Mouse (Mus musculus): ENCODE results near the gene Gm20403. TPM values are rescaled to one million over a fixed set of nuclear protein-coding genes. Genes with fewer than 3 reads are reported as not detected.
"Not testable (repeated sequence)": the region's sequence is repeated elsewhere in the genome, so short reads cannot be mapped to it uniquely, and the experiment has no call there.

Gene Gm20403
- polyA plus RNA-seq, 1 experiment from 2014 or later, result not detected

DNA sequence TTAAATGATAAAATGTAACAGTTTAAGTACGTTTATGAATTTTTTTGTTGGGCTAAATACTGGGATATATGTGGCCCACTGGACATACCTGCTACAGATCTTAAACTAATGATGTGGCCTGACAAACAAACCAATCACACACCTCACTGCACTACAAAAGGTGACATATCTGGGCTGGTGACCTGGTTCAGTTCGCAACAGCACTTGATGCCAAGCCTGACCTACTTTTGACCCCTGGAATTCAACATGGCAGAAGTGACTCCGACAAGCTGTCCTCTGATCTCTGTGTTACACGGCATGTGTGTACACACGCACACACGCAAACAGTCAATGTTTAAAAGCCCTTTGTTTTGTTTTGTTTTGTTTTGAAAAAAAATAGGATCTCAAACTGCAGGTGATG lies 40.2 kb downstream of the Gm20403 start:
- 83% methylated on average over 6 of the region's 6 CpGs for WGBS
- H3K4me2 ChIP-seq (ENCODE audit: low read length), result no peak overlapping the region
- no peak for ATAC-seq
- H3K27me3 ChIP-seq (ENCODE audit: control insufficient read depth, insufficient read depth, low read depth, low read length), result no peaks in the 10 kb centered on the region
- H3K27ac ChIP-seq (ENCODE audit: low read length), result no peak overlapping the region
- H3K9me3 ChIP-seq (replicated peaks; ENCODE audit: control insufficient read depth, low read length, poor library complexity, severe bottlenecking), result no peaks in the 10 kb centered on the region
- no peak overlapping the region for H3K4me3 ChIP-seq (ENCODE audit: low read depth, low read length)
- H3K36me3 ChIP-seq (ENCODE audit: control insufficient read depth, insufficient read depth, low read length), result no peaks in the 10 kb centered on the region
- no peaks in the 10 kb centered on the region for H3K4me1 ChIP-seq (ENCODE audit: control insufficient read depth, insufficient read depth, low read length)
- H3K9ac ChIP-seq (ENCODE audit: low read depth, low read length), result no peak overlapping the region

DNA sequence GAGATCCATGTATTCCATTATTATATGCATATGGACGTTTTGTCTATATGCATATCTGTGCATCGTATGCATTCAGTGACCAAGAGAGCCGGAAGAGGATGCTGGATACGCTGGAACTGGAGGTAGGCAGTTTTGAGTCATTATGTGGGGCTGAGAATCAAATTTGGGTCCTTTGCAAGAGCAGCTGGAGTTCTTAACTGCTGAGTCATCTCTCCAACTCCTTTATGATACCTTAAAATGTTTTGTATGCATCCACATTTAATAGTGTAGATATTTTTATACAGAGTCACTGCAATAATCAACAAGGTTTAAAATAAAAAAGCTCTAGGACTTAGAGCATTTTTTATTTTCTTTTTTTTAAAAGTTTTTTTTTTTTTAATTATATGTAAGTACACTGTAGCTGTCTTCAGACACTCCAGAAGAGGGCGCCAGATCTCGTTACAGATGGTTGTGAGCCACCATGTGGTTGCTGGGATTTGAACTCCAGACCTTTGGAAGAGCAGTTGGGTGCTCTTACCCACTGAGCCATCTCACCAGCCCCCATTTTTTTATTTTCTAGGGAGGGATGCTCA lies 43.7 kb downstream of the Gm20403 start:
- ATAC-seq; H3K27ac ChIP-seq (ENCODE audit: low read length); H3K9ac ChIP-seq (ENCODE audit: low read depth, low read length); H3K27me3 ChIP-seq (ENCODE audit: control insufficient read depth, insufficient read depth, low read depth, low read length); H3K4me2 ChIP-seq (ENCODE audit: low read length); H3K9me3 ChIP-seq (replicated peaks; ENCODE audit: control insufficient read depth, low read length, poor library complexity, severe bottlenecking); H3K4me3 ChIP-seq (ENCODE audit: low read depth, low read length); H3K36me3 ChIP-seq (ENCODE audit: control insufficient read depth, insufficient read depth, low read length); H3K4me1 ChIP-seq (ENCODE audit: control insufficient read depth, insufficient read depth, low read length): not testable (repeated sequence)
- 86% methylated on average over 5 of the region's 6 CpGs for WGBS

DNA sequence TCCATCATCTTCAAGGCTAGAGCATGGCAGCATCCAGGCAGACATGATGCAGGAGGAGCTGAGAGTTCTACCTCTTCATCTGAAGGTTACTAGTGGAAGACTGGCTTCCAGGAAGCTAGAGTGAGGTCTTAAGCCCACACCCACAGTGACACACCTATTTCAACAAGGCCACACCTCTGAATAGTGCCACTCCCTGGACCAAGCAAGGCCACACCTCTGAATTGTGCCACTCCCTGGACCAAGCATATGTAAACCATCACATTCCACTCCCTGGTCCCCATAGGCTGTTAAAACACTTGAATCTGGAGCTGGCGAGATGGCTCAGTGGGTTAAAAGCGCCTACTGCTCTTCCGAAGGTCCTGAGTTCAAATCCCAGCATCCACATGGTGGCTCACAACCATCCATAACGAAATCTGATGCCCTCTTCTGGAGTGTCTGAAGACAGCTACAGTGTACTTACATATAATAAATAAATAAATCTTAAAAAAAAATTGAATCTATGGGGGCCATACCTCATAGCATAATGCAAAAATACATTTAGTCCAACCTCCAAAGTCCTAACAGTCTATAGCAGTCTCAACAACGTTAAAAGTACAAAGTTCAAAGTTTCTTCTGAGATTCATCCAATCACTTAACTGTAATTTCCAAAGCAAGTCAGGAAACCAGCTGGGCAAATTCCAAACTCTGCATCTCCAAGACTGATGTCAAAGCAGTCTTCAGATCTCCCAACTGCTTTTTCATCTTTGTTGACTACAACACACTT lies 48.6 kb downstream of the Gm20403 start:
- H3K4me3 ChIP-seq (ENCODE audit: low read depth, low read length); H3K9me3 ChIP-seq (replicated peaks; ENCODE audit: control insufficient read depth, low read length, poor library complexity, severe bottlenecking); H3K27me3 ChIP-seq (ENCODE audit: control insufficient read depth, insufficient read depth, low read depth, low read length); H3K27ac ChIP-seq (ENCODE audit: low read length); H3K4me2 ChIP-seq (ENCODE audit: low read length); H3K4me1 ChIP-seq (ENCODE audit: control insufficient read depth, insufficient read depth, low read length); H3K36me3 ChIP-seq (ENCODE audit: control insufficient read depth, insufficient read depth, low read length); H3K9ac ChIP-seq (ENCODE audit: low read depth, low read length); ATAC-seq: not testable (repeated sequence)
- WGBS, result 98% methylated on average over 5 of the region's 5 CpGs

Other genes with a start within 250 kb of the Gm20403 start
- 145 and 149 TPM in 2 replicates for gene Snx6, start 190.8 kb downstream of the Gm20403 start, polyA plus RNA-seq (2015; fragmentation: Nextera tagmentation; extraction: Ambion mirVana)
- gene Cfl2, start 123.7 kb downstream of the Gm20403 start, polyA plus RNA-seq (2015; fragmentation: Nextera tagmentation; extraction: Ambion mirVana), result 273 and 279 TPM in 2 replicates
- gene Baz1a, start 27.8 kb upstream of the Gm20403 start, polyA plus RNA-seq (2015; fragmentation: Nextera tagmentation; extraction: Ambion mirVana), result 1.9 and 5.1 TPM in 2 replicates
- gene 2700097O09Rik, start 93.6 kb upstream of the Gm20403 start, polyA plus RNA-seq (2015; fragmentation: Nextera tagmentation; extraction: Ambion mirVana), result 32.2 and 32.6 TPM in 2 replicates
- gene Srp54a, start 93.7 kb upstream of the Gm20403 start, polyA plus RNA-seq (2015; fragmentation: Nextera tagmentation; extraction: Ambion mirVana), result 203 and 209 TPM in 2 replicates
- gene Fam177a, start 137.9 kb upstream of the Gm20403 start, polyA plus RNA-seq (2015; fragmentation: Nextera tagmentation; extraction: Ambion mirVana), result 71.6 and 80.9 TPM in 2 replicates
- gene Srp54b, start 168.6 kb upstream of the Gm20403 start, polyA plus RNA-seq (2015; fragmentation: Nextera tagmentation; extraction: Ambion mirVana), result 67.5 and 67.9 TPM in 2 replicates
- gene 1700047I17Rik2, start 213.1 kb upstream of the Gm20403 start, polyA plus RNA-seq (2015; fragmentation: Nextera tagmentation; extraction: Ambion mirVana), result not detected in 2 replicates
- 75.1 and 85.2 TPM in 2 replicates for gene Srp54c, start 243.6 kb upstream of the Gm20403 start, polyA plus RNA-seq (2015; fragmentation: Nextera tagmentation; extraction: Ambion mirVana)